Comparison of ENCODE assay signal across 8 mouse cellular contexts in genomic region chr15:82014745-82015391, GRCm38 (mm10). TPM values are rescaled to one million over a fixed set of nuclear protein-coding genes. Genes with fewer than 3 reads are reported as not detected.
DNase-seq lines count a peak whose midpoint lies in the region; ATAC-seq and TF ChIP-seq lines count a peak whose summit lies in the region.

No protein-coding gene starts in this region.

- no peak for ATAC-seq in forebrain, embryonic 11.5 days (replicated peaks; ENCODE audit: low FRiP score)
- ATAC-seq in liver, embryonic 13.5 days (ENCODE audit: low read depth) = no peak

- TF ChIP-seq EP300 in heart, adult 2 months (IDR thresholded peaks at IDR 0.05; ENCODE audit: insufficient read depth, low read depth, low read length) = no peak

- no peak for TF ChIP-seq POLR2A in heart, adult 2 months (IDR thresholded peaks at IDR 0.05; ENCODE audit: insufficient read depth, low read depth, low read length)

- H3K79me2 ChIP-seq in heart, adult 2 months (replicated peaks; ENCODE audit: control insufficient read depth, insufficient read depth, low read length) = no peaks in the 10 kb centered on the region; the same call in 1 of the 2 replicates

- peak overlapping the region; percentile 78 for H3K9ac ChIP-seq in heart, adult 2 months (ENCODE audit: low read depth, low read length)
- H3K9ac ChIP-seq in forebrain, embryonic 11.5 days (ENCODE audit: low read length) = peak overlapping the region; percentile 78
- peak overlapping the region; percentile 97 for H3K9ac ChIP-seq in liver, embryonic 13.5 days

- TF ChIP-seq CTCF in heart, adult 2 months (IDR thresholded peaks at IDR 0.05) = no peak

- 19% methylated on average over 9 of the region's 9 CpGs for WGBS in heart, adult 2 months
- WGBS in forebrain, embryonic 11.5 days = 15% methylated on average over 9 of the region's 9 CpGs
- 14% methylated on average over 9 of the region's 9 CpGs for WGBS in liver, embryonic 13.5 days (ENCODE audit: insufficient replicate concordance)

- peak overlapping the region; percentile 83 for H3K4me2 ChIP-seq in forebrain, embryonic 11.5 days (ENCODE audit: low read depth, low read length, severe bottlenecking)
- peak overlapping the region; percentile 89 for H3K4me2 ChIP-seq in liver, embryonic 13.5 days

- no peak for DNase-seq in heart, adult 2 months
- DNase-seq in heart, postnatal 10 days = no peak
- DNase-seq in 416B (ENCODE audit: low read depth) = peak; percentile 42
- DNase-seq in forebrain, embryonic 11.5 days (ENCODE audit: low spot score) = no peak
- no peak for DNase-seq in liver, embryonic 13.5 days
- DNase-seq in frontal cortex, postnatal 36 days (ENCODE audit: low spot score in 2 of 2) = no peak
- DNase-seq in spleen, postnatal 14 days (ENCODE audit: low spot score in 2 of 2) = no peak
- DNase-seq in spleen, postnatal 10 days (ENCODE audit: low spot score in 2 of 2) = no peak

- no peaks in the 10 kb centered on the region for H3K9me3 ChIP-seq in forebrain, embryonic 11.5 days (ENCODE audit: control insufficient read depth, low read length)
- no peaks in the 10 kb centered on the region for H3K9me3 ChIP-seq in liver, embryonic 13.5 days (replicated peaks)

- peak overlapping the region; percentile 68 for H3K4me3 ChIP-seq in heart, adult 2 months
- peak overlapping the region; percentile 73 for H3K4me3 ChIP-seq in forebrain, embryonic 11.5 days (ENCODE audit: low read depth, low read length)
- H3K4me3 ChIP-seq in liver, embryonic 13.5 days (replicated peaks) = peak overlapping the region; percentile 94

- no peaks in the 10 kb centered on the region; the same call in 1 of the 2 replicates for H3K36me3 ChIP-seq in heart, adult 2 months (ENCODE audit: control insufficient read depth, insufficient read depth, low read length)
- H3K36me3 ChIP-seq in forebrain, embryonic 11.5 days (ENCODE audit: control insufficient read depth, insufficient read depth, low read length) = no peaks in the 10 kb centered on the region; the same call in 1 of the 2 replicates
- H3K36me3 ChIP-seq in liver, embryonic 13.5 days = peaks cover 21% of the 10 kb centered on the region

- peak overlapping the region; percentile 74 for H3K27ac ChIP-seq in heart, adult 2 months
- no peak overlapping the region for H3K27ac ChIP-seq in forebrain, embryonic 11.5 days (ENCODE audit: low read depth, low read length)
- peak overlapping the region; percentile 86 for H3K27ac ChIP-seq in liver, embryonic 13.5 days

- H3K4me1 ChIP-seq in heart, adult 2 months (ENCODE audit: control insufficient read depth, insufficient read depth, low read length) = peaks cover 1% of the 10 kb centered on the region; the same call in 1 of the 2 replicates
- peaks cover 3% of the 10 kb centered on the region for H3K4me1 ChIP-seq in forebrain, embryonic 11.5 days (replicated peaks; ENCODE audit: control insufficient read depth, insufficient read depth, low read length)
- H3K4me1 ChIP-seq in liver, embryonic 13.5 days (replicated peaks) = peaks cover 55% of the 10 kb centered on the region

- H3K27me3 ChIP-seq in heart, adult 2 months (ENCODE audit: control insufficient read depth, insufficient read depth, low read length) = no peaks in the 10 kb centered on the region
- H3K27me3 ChIP-seq in forebrain, embryonic 11.5 days (ENCODE audit: control insufficient read depth, insufficient read depth, low read length) = no peaks in the 10 kb centered on the region
- no peaks in the 10 kb centered on the region for H3K27me3 ChIP-seq in liver, embryonic 13.5 days

- intact Hi-C loops in heart, adult 2 months (cut with DNase I) = no loop called here
- intact Hi-C loops in heart, postnatal 10 days (cut with DNase I) = no loop called here

RNA-seq across cellular contexts. Expression of gene Desi1, which starts 18.8 kb away (rescaled TPM):
- total RNA-seq in heart, adult 2 months (2021) = 10 to 100 TPM; 21.4 to 27.7 TPM
- 20.1 and 23.1 TPM in 2 replicates for polyA plus RNA-seq in heart, adult 2 months (2012; rRNA removed)
- total RNA-seq in heart, postnatal 10 days (2021) = 10 to 100 TPM; 24.6 to 26.7 TPM
- 40.3 and 45.1 TPM in 2 replicates for polyA plus RNA-seq in forebrain, embryonic 11.5 days (2014; fragmentation: Nextera tagmentation; extraction: Ambion mirVana)
- 12.8 and 13.7 TPM in 2 replicates for polyA plus RNA-seq in liver, embryonic 13.5 days (2015; fragmentation: Nextera tagmentation; extraction: Ambion mirVana)

RNA-seq across cellular contexts. Expression of gene Xrcc6, which starts 27.2 kb away (rescaled TPM):
- 10 to 100 TPM; 18.9 to 24.3 TPM for total RNA-seq in heart, adult 2 months (2021)
- polyA plus RNA-seq in heart, adult 2 months (2012; rRNA removed) = 18.6 and 20.3 TPM in 2 replicates
- total RNA-seq in heart, postnatal 10 days (2021) = 10 to 100 TPM; 22.6 to 29.3 TPM
- polyA plus RNA-seq in forebrain, embryonic 11.5 days (2014; fragmentation: Nextera tagmentation; extraction: Ambion mirVana) = 72.9 and 80.6 TPM in 2 replicates
- polyA plus RNA-seq in liver, embryonic 13.5 days (2015; fragmentation: Nextera tagmentation; extraction: Ambion mirVana) = 77.5 and 87.7 TPM in 2 replicates

RNA-seq across cellular contexts. Expression of gene Snu13, which starts 32.5 kb away (rescaled TPM):
- total RNA-seq in heart, adult 2 months (2021) = 10 to 100 TPM; 49.5 to 52.7 TPM
- 49.5 and 66.6 TPM in 2 replicates for polyA plus RNA-seq in heart, adult 2 months (2012; rRNA removed)
- total RNA-seq in heart, postnatal 10 days (2021) = 10 to 100 TPM; 55.3 to 57.3 TPM
- polyA plus RNA-seq in forebrain, embryonic 11.5 days (2014; fragmentation: Nextera tagmentation; extraction: Ambion mirVana) = 289 and 308 TPM in 2 replicates
- 224 and 231 TPM in 2 replicates for polyA plus RNA-seq in liver, embryonic 13.5 days (2015; fragmentation: Nextera tagmentation; extraction: Ambion mirVana)

RNA-seq across cellular contexts. Expression of gene 1700029P11Rik, which starts 34.5 kb away (rescaled TPM):
- not detected for total RNA-seq in heart, adult 2 months (2021)
- not detected in 2 replicates for polyA plus RNA-seq in heart, adult 2 months (2012; rRNA removed)
- not detected for total RNA-seq in heart, postnatal 10 days (2021)
- polyA plus RNA-seq in forebrain, embryonic 11.5 days (2014; fragmentation: Nextera tagmentation; extraction: Ambion mirVana) = not detected in 2 replicates
- polyA plus RNA-seq in liver, embryonic 13.5 days (2015; fragmentation: Nextera tagmentation; extraction: Ambion mirVana) = not detected in 2 replicates

RNA-seq across cellular contexts. Expression of gene 4930407I10Rik, which starts 44.1 kb away (rescaled TPM):
- not detected for total RNA-seq in heart, adult 2 months (2021)
- polyA plus RNA-seq in heart, adult 2 months (2012; rRNA removed) = not detected in 2 replicates
- not detected for total RNA-seq in heart, postnatal 10 days (2021)
- not detected in 2 replicates for polyA plus RNA-seq in forebrain, embryonic 11.5 days (2014; fragmentation: Nextera tagmentation; extraction: Ambion mirVana)
- not detected in 2 replicates for polyA plus RNA-seq in liver, embryonic 13.5 days (2015; fragmentation: Nextera tagmentation; extraction: Ambion mirVana)
